Mouse (Mus musculus) erythroblast, embryonic 14.5 days (primary cell): Measurements from ENCODE around the gene Rnasek. TPM values are rescaled to one million over a fixed set of nuclear protein-coding genes. Genes with fewer than 3 reads are reported as not detected.

Experiments used
- H3K27me3 ChIP-seq: 2 replicates; pipeline ENCODE4 v1.6.1; 2012; ENCODE audit warnings: inconsistent platforms; ENCODE audit not compliant: control insufficient read depth
- H3K36me3 ChIP-seq: 2 replicates; pipeline ENCODE4 v1.6.1; 2012; ENCODE audit warnings: mild to moderate bottlenecking, inconsistent platforms; ENCODE audit not compliant: control insufficient read depth
- H3K4me1 ChIP-seq: 2 replicates; pipeline ENCODE4 v1.6.1; 2012; ENCODE audit warnings: inconsistent platforms; ENCODE audit not compliant: control insufficient read depth
- H3K4me3 ChIP-seq: replicated peaks from 2 replicates; pipeline ENCODE3; 2012; ENCODE audit warnings: moderate library complexity, mild to moderate bottlenecking, inconsistent platforms
- H3K9me3 ChIP-seq: 2 replicates; pipeline ENCODE4 v1.6.1; 2012; ENCODE audit warnings: low read length, inconsistent platforms, mixed read lengths; ENCODE audit not compliant: control insufficient read depth
- GATA1 ChIP-seq: IDR thresholded peaks from 2 replicates; pipeline ENCODE4 v1.6.1; 2012; ENCODE audit warnings: low read length, inconsistent platforms, mixed read lengths
- TAL1 ChIP-seq: IDR thresholded peaks from 3 replicates; pipeline ENCODE4 v1.6.1; 2012; ENCODE audit warnings: low read length, inconsistent platforms, mixed read lengths
- polyA plus RNA-seq: library from polyadenylated mRNA; stranded (reverse); fragments of >175 nt; gene quantifications from 2 replicates; pipeline ENCODE4 v1.2.3, GENCODE M21; 2012

Rnasek gene
- polyA plus RNA-seq, 1 experiment = 23.7 TPM

- Histone ChIP-seq H3K9me3 (no peaks in the 10 kb centered on the region), H3K4me3 (no peak overlapping the region), H3K4me1 (peaks cover 2% of the 10 kb centered on the region; the same call in 1 of the 2 replicates), H3K36me3 (no peaks in the 10 kb centered on the region), H3K27me3 (peaks cover 21% of the 10 kb centered on the region)
- no peak for TF ChIP-seq GATA1
- no peak for TF ChIP-seq TAL1
Observed at GRCm38 (mm10) chr11:70206801-70207200, 32.8 kb downstream of the Rnasek start.

GRCm38 (mm10) chr11:70201691-70202090, 38.0 kb downstream of the Rnasek start:
- Histone ChIP-seq H3K27me3 (peaks cover 10% of the 10 kb centered on the region), H3K4me3 (no peak overlapping the region)
- no peak for TF ChIP-seq TAL1
- TF ChIP-seq GATA1 = no peak

GRCm38 (mm10) chr11:70200036-70200608, 39.5 kb downstream of the Rnasek start:
- Histone ChIP-seq H3K4me1 (peaks cover 3% of the 10 kb centered on the region; the same call in 1 of the 2 replicates), H3K36me3 (no peaks in the 10 kb centered on the region), H3K9me3 (0 out of 2 replicates have a peak, but pooled peaks cover 2% of the 10 kb centered on the region), H3K27me3 (peaks cover 5% of the 10 kb centered on the region), H3K4me3 (no peak overlapping the region)
- no peak for TF ChIP-seq GATA1
- TF ChIP-seq TAL1 = no peak

More at GRCm38 (mm10) chr11:70201691-70202090, 38.0 kb downstream of the Rnasek start:
- Histone ChIP-seq H3K4me1 (peaks cover 3% of the 10 kb centered on the region; the same call in 1 of the 2 replicates), H3K36me3 (no peaks in the 10 kb centered on the region), H3K9me3 (no peaks in the 10 kb centered on the region)

- no peak for TF ChIP-seq TAL1
- TF ChIP-seq GATA1 = no peak
- Histone ChIP-seq H3K36me3 (no peaks in the 10 kb centered on the region), H3K4me1 (peaks cover 3% of the 10 kb centered on the region; the same call in 1 of the 2 replicates), H3K27me3 (peaks cover 3% of the 10 kb centered on the region), H3K9me3 (0 out of 2 replicates have a peak, but pooled peaks cover 2% of the 10 kb centered on the region), H3K4me3 (no peak overlapping the region)
Observed at GRCm38 (mm10) chr11:70199107-70199506, 40.5 kb downstream of the Rnasek start.

GRCm38 (mm10) chr11:70198332-70198731, 41.3 kb downstream of the Rnasek start:
- Histone ChIP-seq H3K9me3 (0 out of 2 replicates have a peak, but pooled peaks cover 2% of the 10 kb centered on the region), H3K4me3 (no peak overlapping the region), H3K36me3 (no peaks in the 10 kb centered on the region), H3K4me1 (peaks cover 3% of the 10 kb centered on the region; the same call in 1 of the 2 replicates), H3K27me3 (peaks cover 3% of the 10 kb centered on the region)
- TF ChIP-seq GATA1 = no peak
- TF ChIP-seq TAL1 = no peak

GRCm38 (mm10) chr11:70193354-70194285, 46.0 kb downstream of the Rnasek start:
- Histone ChIP-seq H3K27me3 (no peaks in the 10 kb centered on the region), H3K9me3 (0 out of 2 replicates have a peak, but pooled peaks cover 2% of the 10 kb centered on the region), H3K36me3 (no peaks in the 10 kb centered on the region), H3K4me3 (no peak overlapping the region), H3K4me1 (no peaks in the 10 kb centered on the region)
- no peak for TF ChIP-seq TAL1
- TF ChIP-seq GATA1 = no peak

- no peak for TF ChIP-seq GATA1
- TF ChIP-seq TAL1 = no peak
- no peaks in the 10 kb centered on the region for H3K4me1 ChIP-seq
- 0 out of 2 replicates have a peak, but pooled peaks cover 2% of the 10 kb centered on the region for H3K9me3 ChIP-seq
- no peaks in the 10 kb centered on the region for H3K27me3 ChIP-seq
- no peaks in the 10 kb centered on the region for H3K36me3 ChIP-seq
- no peak overlapping the region for H3K4me3 ChIP-seq
Observed at GRCm38 (mm10) chr11:70192157-70192556, 47.5 kb downstream of the Rnasek start.

GRCm38 (mm10) chr11:70191188-70191587, 48.5 kb downstream of the Rnasek start:
- Histone ChIP-seq H3K4me1 (no peaks in the 10 kb centered on the region), H3K36me3 (no peaks in the 10 kb centered on the region), H3K9me3 (0 out of 2 replicates have a peak, but pooled peaks cover 2% of the 10 kb centered on the region), H3K27me3 (no peaks in the 10 kb centered on the region), H3K4me3 (no peak overlapping the region)
- TF ChIP-seq GATA1 (no peak), TAL1 (no peak)
